Mouse (Mus musculus) heart, adult 8-10 months (tissue): ENCODE results near the gene Kmt2b. TPM values are rescaled to one million over a fixed set of nuclear protein-coding genes. Genes with fewer than 3 reads are reported as not detected.

Experiments
- DNase-seq: peaks from one replicate; pipeline ENCODE4 v3.0.0; 2022; ENCODE audit warnings: low spot score
- total RNA-seq, 4 experiments: library from RNA; stranded (reverse); gene quantifications; 2 replicates each; pipeline ENCODE4 v1.2.4; 2022

The Kmt2b gene
- total RNA-seq, 4 experiments from 2014 or later, result 14.2 to 19.6 (median 16.2) TPM

GRCm38 (mm10) chr7:30566033-30566432, 22.5 kb downstream of the Kmt2b start:
- no peak for DNase-seq

DNA sequence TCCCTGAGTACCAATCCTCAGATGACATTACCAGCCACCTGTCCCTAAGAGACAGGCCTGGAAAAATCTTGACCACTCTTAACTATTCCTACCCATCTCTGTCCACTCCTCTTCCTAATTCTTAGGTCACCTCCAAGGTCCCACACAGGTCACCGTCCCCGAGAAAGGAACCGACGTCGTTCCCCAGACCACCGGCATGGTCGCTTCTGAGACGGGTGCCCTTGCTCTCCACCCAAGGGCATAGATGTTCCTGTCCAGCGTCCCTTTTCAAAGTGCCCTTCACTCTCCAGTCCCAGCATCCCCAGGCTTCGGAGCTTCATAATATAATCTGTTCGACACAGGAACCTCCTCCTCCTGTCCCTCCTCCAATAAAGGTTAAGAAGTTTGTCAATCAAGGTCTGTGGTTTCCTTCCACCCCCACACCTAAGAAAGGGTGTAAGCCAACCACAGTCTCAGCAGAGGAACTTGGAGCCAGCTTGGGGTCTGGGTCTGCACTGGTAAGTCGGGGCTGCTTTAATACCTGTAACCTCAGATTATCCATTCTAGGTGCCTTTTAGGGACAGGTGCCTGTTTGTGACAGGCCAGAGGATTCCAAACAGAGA, 23.5 kb downstream of the Kmt2b start, which contains the start of gene Igflr1:
TSS of gene Igflr1 (plus strand) at position 458 of the 602 bp plus-strand sequence.
- no peak for DNase-seq

GRCm38 (mm10) chr7:30563906-30564280, 24.6 kb downstream of the Kmt2b start:
- DNase-seq, result no peak

GRCm38 (mm10) chr7:30563117-30563905, 25.2 kb downstream of the Kmt2b start, which contains the start of the genes U2af1l4, Gm49396 and Psenen:
Gene U2af1l4, plus strand, starts transcription at chr7:30563301.
Gene Gm49396, plus strand, starts transcription at chr7:30563344.
Gene Psenen, minus strand, starts transcription at chr7:30563627.
- peak; percentile 97 for DNase-seq

GRCm38 (mm10) chr7:30562526-30563116, 25.9 kb downstream of the Kmt2b start:
- no peak for DNase-seq

DNA sequence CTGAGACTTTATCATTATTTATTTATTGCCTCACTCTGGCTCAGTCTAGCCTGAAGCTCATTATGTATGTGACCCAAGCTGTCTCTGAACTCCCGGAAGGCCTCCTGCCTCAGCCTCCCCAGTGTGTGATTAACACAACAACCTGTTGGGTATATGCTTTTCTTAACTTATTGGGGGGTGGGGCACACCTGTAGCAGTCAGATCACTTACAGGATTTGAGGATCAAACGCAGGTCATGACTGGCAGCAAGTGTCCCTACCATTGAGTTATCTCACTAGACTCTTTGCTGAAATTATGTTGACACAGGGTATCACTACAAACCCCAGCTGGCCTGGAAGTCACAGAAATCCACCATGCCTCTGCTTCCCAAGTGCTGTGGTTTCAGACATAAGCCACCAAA, 28.2 kb downstream of the Kmt2b start:
- no peak for DNase-seq

- DNase-seq, result peak; percentile 98
Observed at GRCm38 (mm10) chr7:30559443-30559954, 29.0 kb downstream of the Kmt2b start, which contains the start of gene Lin37. Gene Lin37, minus strand, starts transcription at chr7:30559838.

GRCm38 (mm10) chr7:30558656-30559442, 29.7 kb downstream of the Kmt2b start:
- no peak for DNase-seq

DNA sequence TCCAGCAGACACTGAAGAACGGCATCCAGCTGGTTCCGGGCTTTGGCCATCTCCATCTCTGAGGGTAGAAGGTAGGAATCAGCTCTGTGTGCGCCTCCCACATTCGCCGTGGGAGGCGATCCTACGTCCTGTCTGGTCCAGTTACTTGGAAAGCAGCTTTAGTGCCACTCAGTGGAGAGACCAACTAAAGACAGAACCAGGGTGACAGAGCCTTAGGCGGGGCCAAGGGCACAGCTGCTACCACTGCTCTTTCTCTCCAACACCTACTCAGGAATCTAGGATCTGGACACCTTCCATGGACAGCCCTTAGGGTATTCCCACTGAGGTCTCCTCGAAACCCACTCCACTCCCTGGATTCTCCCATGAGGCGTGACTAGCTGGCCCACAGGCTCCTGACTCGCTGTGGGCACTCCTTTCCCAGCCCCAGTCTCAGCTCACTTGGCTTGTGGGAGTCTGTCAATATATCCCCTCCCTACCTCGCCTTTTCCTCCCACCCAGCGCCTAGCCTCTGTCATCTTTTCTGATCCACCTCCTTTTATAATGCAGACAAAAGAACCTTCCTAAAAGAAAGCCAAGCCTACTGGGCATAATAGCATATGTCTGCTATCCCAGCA, 30.5 kb downstream of the Kmt2b start:
- DNase-seq, result no peak

- DNase-seq, result no peak
Observed at GRCm38 (mm10) chr7:30556894-30557536, 31.5 kb downstream of the Kmt2b start.

DNA sequence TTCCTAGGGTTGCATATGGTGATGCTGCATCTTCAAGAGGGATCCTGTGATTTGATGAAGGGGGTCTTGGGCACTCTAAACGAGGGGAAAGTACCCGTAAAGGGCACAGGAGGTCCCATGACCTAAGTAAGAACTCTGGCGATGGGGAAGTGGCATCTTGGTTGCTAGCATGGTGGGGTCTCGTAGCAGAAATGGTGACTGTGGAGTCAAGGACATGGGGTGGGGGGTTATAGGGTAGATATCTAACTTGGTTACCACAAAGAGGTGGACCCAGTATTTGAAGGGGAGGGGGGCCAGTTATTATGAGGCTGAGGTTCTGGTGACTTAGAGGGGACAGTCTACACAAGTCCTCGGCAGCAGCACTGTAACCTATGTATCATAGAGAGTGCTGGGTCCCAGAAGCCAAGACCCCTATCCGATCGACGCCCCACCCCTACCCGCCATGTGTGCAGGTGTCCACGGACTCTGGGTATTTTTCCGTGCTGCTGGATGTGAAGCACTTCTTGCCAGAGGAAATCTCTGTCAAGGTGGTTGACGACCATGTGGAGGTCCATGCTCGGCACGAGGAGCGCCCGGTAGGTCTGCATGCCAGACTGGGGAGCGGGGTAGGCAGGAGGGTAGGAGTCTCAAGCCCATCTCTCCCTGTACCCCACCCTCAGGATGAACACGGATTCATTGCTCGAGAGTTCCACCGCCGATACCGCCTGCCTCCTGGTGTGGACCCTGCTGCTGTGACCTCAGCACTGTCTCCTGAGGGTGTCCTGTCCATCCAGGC, 34.5 kb downstream of the Kmt2b start:
- DNase-seq, result no peak

- peak; percentile 65 for DNase-seq
Observed at GRCm38 (mm10) chr7:30553021-30553589, 35.4 kb downstream of the Kmt2b start.

- peak; percentile 99 for DNase-seq
Observed at GRCm38 (mm10) chr7:30552102-30553020, 36.2 kb downstream of the Kmt2b start, which contains the start of the genes Hspb6 and Proser3. Gene Hspb6, plus strand, starts transcription at chr7:30552178. Gene Proser3, minus strand, starts transcription at chr7:30552299.

DNA sequence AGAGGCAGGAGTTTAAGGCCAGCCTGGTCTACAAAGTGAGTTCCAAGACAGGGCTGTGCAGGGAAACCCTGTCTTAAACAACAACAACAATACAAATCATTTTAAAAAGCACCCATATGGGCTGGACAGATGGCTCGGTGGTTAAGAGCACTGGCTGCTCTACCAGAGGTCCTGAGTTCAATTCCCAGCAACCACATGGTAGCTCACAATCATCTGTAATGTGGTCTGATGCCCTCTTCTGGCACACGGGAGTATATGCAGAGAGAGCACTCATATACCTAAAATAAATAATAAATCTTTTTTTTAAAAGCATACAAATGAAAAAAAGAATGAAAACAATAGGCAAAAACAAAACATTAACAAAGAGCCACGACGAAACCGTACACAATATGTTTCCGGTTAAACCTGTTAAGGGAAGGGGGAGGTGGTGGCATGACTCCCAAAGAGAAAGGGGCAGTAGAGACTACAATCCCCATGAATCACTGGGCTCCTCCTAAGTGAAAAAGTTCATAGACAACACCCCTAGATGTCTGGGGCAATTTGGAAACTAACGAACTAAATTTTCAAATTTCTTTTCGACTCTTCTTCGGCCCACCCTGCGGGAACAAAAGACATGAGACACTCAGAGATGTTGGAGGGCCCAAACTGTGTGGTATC, 37.0 kb downstream of the Kmt2b start:
- no peak for DNase-seq

DNA sequence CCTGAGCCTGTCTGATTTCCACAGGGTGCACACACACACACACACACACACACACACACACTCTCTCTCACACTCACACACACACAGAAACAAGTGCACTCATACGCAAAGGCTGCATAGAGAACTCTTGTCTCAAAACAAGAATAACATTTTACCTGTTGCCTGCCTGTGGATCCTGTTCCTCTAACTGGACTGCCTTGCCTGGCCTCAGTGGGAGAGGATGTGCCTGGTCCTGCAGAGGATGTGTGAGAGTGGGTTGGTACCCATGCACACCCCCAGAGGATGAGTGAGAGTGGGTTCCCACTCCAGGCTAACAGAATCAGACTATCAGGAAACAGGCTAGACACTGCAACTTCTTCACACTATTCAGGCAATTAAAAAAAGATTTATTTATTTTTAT, 37.9 kb downstream of the Kmt2b start:
- no peak for DNase-seq

DNA sequence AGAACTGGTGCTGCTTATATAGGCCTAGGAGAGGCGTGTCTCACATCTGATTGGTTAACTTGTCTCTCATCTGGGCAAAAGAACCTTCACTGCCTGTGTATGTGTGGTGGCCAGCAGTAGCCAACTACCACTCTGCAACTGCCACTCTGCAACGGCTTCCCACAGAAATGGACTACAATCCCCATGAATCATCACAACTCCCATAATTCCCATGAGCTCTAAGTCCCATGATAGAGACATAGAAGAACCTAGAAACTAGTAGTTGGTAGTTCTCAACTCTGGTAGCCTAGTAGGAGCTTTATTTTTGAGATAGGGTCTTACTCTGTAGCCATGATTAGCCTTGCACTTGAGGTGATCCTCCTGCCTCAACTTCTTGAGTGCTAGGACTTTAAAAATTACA, 38.6 kb downstream of the Kmt2b start:
- no peak for DNase-seq

- DNase-seq, result no peak
Observed at GRCm38 (mm10) chr7:30544327-30544726, 44.2 kb downstream of the Kmt2b start.

GRCm38 (mm10) chr7:30540572-30540971, 48.0 kb downstream of the Kmt2b start:
- DNase-seq, result no peak
